Mouse (Mus musculus) stomach, postnatal 0 days (tissue): ENCODE results near the gene Eif4enif1.
"Not testable (repeated sequence)": the region's sequence is repeated elsewhere in the genome, so short reads cannot be mapped to it uniquely, and the experiment has no call there.

Experiments used
- CTCF ChIP-seq: IDR thresholded peaks from 2 replicates; pipeline ENCODE4 v1.5.1; 2016; ENCODE audit warnings: antibody characterized with exemption, low read depth, mild to moderate bottlenecking, moderate library complexity
- EP300 ChIP-seq: optimal IDR thresholded peaks from 2 replicates; pipeline ENCODE3; 2016; ENCODE audit warnings: antibody characterized with exemption

DNA sequence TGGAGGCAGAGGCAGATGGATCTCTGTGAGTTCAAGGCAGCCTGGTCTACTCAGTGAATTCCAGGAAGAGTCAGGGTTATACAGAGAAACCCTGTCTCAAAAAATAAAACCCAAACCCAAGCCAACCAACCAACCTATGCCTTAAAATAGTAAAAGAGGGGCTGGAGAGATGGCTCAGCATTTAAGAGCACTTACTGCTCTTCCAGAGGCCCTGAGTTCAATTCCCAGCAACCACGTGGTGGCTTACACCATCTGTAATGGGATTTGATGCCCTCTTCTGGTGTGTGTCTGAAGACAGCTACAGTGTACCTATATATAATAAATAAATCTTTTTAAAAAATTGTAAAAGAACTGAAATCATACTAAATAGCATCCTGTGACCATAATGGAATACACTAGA, 30.3 kb upstream of the Eif4enif1 start:
- TF ChIP-seq CTCF, EP300: not testable (repeated sequence)
